Mouse (Mus musculus) heart, adult 2 months (tissue): ENCODE results near the gene Rps19bp1. TPM values are rescaled to one million over a fixed set of nuclear protein-coding genes. Genes with fewer than 3 reads are reported as not detected.

Experiments
- DNase-seq, 2 experiments: peaks; one replicate each; pipeline ENCODE4 v3.0.0; 2021
- H3K27ac ChIP-seq: fragments of 200-600 bp; 2 replicates; pipeline ENCODE4 v1.8.1; 2022
- H3K27me3 ChIP-seq: fragments of 200-500 bp; 2 replicates; pipeline ENCODE4 v1.6.1; 2012; ENCODE audit warnings: mild to moderate bottlenecking, low read length, inconsistent platforms, mixed read lengths; ENCODE audit not compliant: control insufficient read depth, insufficient read depth
- H3K36me3 ChIP-seq: fragments of 200-500 bp; 2 replicates; pipeline ENCODE4 v1.6.1; 2012; ENCODE audit warnings: low read length, inconsistent platforms; ENCODE audit not compliant: control insufficient read depth, insufficient read depth
- H3K4me1 ChIP-seq: fragments of 200-500 bp; 2 replicates; pipeline ENCODE4 v1.6.1; 2011; ENCODE audit warnings: low read length; ENCODE audit not compliant: control insufficient read depth, insufficient read depth
- H3K4me3 ChIP-seq: fragments of 200-600 bp; 2 replicates; pipeline ENCODE4 v1.8.1; 2022
- H3K79me2 ChIP-seq: fragments of 200-500 bp; replicated peaks from 2 replicates; pipeline ENCODE4 v1.6.1; 2012; ENCODE audit warnings: mild to moderate bottlenecking, inconsistent platforms, low read length, moderate library complexity, mixed read lengths; ENCODE audit not compliant: control insufficient read depth, insufficient read depth
- H3K9ac ChIP-seq: fragments of 200-500 bp; 2 replicates; pipeline ENCODE4 v1.6.1; 2012; ENCODE audit warnings: low read depth, mild to moderate bottlenecking, control low read depth, inconsistent platforms, low read length, mixed read lengths
- CTCF ChIP-seq: fragments of 200-600 bp; IDR thresholded peaks from 2 replicates; pipeline ENCODE4 v1.8.1; 2022; ENCODE audit warnings: antibody characterized with exemption, mild to moderate bottlenecking, moderate library complexity
- EP300 ChIP-seq: fragments of 200-500 bp; IDR thresholded peaks from 2 replicates; pipeline ENCODE4 v1.6.1; 2011; ENCODE audit warnings: low read depth, low read length, control low read depth; ENCODE audit not compliant: insufficient read depth
- POLR2A ChIP-seq: fragments of 200-500 bp; IDR thresholded peaks from 2 replicates; pipeline ENCODE4 v1.6.1; 2011; ENCODE audit warnings: mild to moderate bottlenecking, low read depth, low read length, control low read depth; ENCODE audit not compliant: insufficient read depth
- WGBS: fragments of 180-500 bp; shearing (Covaris S2); methylation state at CpG from one replicate; pipeline ENCODE4 v1.1.7; 2018; 5-methylcytosine and 5-hydroxymethylcytosine counted together
- intact Hi-C: fragments of 180-260 bp; cut with DNase I; formaldehyde crosslinking; loops from one replicate; pipeline ENCODE4 v1.15.1; 2025
- long read RNA-seq: library from polyadenylated mRNA; stranded (forward); transcript quantifications from one replicate; pipeline ENCODE4 v2.0.0, GENCODE M21; 2021
- polyA plus RNA-seq: library from polyadenylated mRNA; depleted of rRNA; stranded (reverse); fragments of >200 nt; gene quantifications from 2 replicates; pipeline ENCODE4 v1.2.3, GENCODE M21; 2012; rRNA removed
- total RNA-seq, 2 experiments: library from RNA; stranded (reverse); gene quantifications; 2 replicates each; pipeline ENCODE4 v1.2.3; 2021

Rps19bp1 gene
- total RNA-seq (10 to 100 TPM; 15.6 to 16.4 TPM), polyA plus RNA-seq (12.2 and 12.7 TPM in 2 replicates)
- long read RNA-seq, transcript Rps19bp1-201 (4 exons, 838 nt): major isoform, 16 of 19 reads
- long read RNA-seq, partial matches to known transcripts: 2 of 19 reads
- long read RNA-seq, other reads (novel, unspliced or antisense): 0 of 19 reads

- no peaks in the 10 kb centered on the region for H3K36me3 ChIP-seq
- peak within 1 kb of the TSS; percentile 68 for H3K9ac ChIP-seq
- WGBS: under 1% methylated on average over 66 of the region's 66 CpGs
- DNase-seq: peak; percentile 90 to 91
- no peaks in the 10 kb centered on the region for H3K27me3 ChIP-seq
- H3K79me2 ChIP-seq: no peaks in the 10 kb centered on the region
- peak within 1 kb of the TSS; percentile 87 for H3K27ac ChIP-seq
- peak within 1 kb of the TSS; percentile 87 for H3K4me3 ChIP-seq
- intact Hi-C loops: loop anchor here (5.0 to 10.0 kb wide), 5 partner anchors 37 to 681 kb away; partner anchors contain the start of gene Adsl
- TF ChIP-seq POLR2A: peak; percentile 78
- TF ChIP-seq EP300: peak; percentile 57; the same call in 1 of the 2 replicates
- no peak for TF ChIP-seq CTCF
- no peaks in the 10 kb centered on the region; the same call in 1 of the 2 replicates for H3K4me1 ChIP-seq
Observed at GRCm38 (mm10) chr15:80263610-80264575, at the start of gene Rps19bp1. Gene Rps19bp1, minus strand, starts transcription at chr15:80264315.

GRCm38 (mm10) chr15:80306146-80306545 is 42.0 kb upstream of the Rps19bp1 start:
- Histone ChIP-seq H3K4me1 (no peaks in the 10 kb centered on the region), H3K79me2 (no peaks in the 10 kb centered on the region), H3K4me3 (no peak overlapping the region), H3K9ac (no peak overlapping the region), H3K27ac (no peak overlapping the region), H3K36me3 (no peaks in the 10 kb centered on the region), H3K27me3 (no peaks in the 10 kb centered on the region)
- 14% methylated on average over 8 of the region's 8 CpGs for WGBS
- DNase-seq: no peak
- no peak for TF ChIP-seq POLR2A
- TF ChIP-seq EP300: no peak
- no peak for TF ChIP-seq CTCF
- intact Hi-C loops: no loop called here

GRCm38 (mm10) chr15:80304188-80304587 is 40.1 kb upstream of the Rps19bp1 start:
- WGBS: 88% methylated on average over 12 of the region's 12 CpGs
- TF ChIP-seq EP300 (no peak), CTCF (no peak), POLR2A (no peak)
- Histone ChIP-seq H3K27ac (no peak overlapping the region), H3K4me3 (no peak overlapping the region), H3K4me1 (no peaks in the 10 kb centered on the region), H3K79me2 (no peaks in the 10 kb centered on the region), H3K9ac (no peak overlapping the region), H3K27me3 (no peaks in the 10 kb centered on the region), H3K36me3 (no peaks in the 10 kb centered on the region)
- no peak for DNase-seq
- intact Hi-C loops: no loop called here

- Histone ChIP-seq H3K9ac (no peak overlapping the region), H3K27me3 (no peaks in the 10 kb centered on the region), H3K36me3 (no peaks in the 10 kb centered on the region), H3K27ac (no peak overlapping the region), H3K4me1 (no peaks in the 10 kb centered on the region), H3K79me2 (no peaks in the 10 kb centered on the region), H3K4me3 (no peak overlapping the region)
- TF ChIP-seq EP300: no peak
- no peak for TF ChIP-seq POLR2A
- no peak for TF ChIP-seq CTCF
- intact Hi-C loops: no loop called here
- DNase-seq: no peak
- WGBS: 66% methylated on average over 14 of the region's 14 CpGs
Observed at GRCm38 (mm10) chr15:80303779-80304178, 39.7 kb upstream of the Rps19bp1 start.

- Histone ChIP-seq H3K27ac (no peak overlapping the region), H3K27me3 (no peaks in the 10 kb centered on the region), H3K4me1 (no peaks in the 10 kb centered on the region), H3K4me3 (no peak overlapping the region), H3K36me3 (no peaks in the 10 kb centered on the region), H3K79me2 (no peaks in the 10 kb centered on the region), H3K9ac (no peak overlapping the region)
- intact Hi-C loops: no loop called here
- TF ChIP-seq CTCF: peak; percentile 28; the same call in 1 of the 2 replicates
- TF ChIP-seq POLR2A: no peak
- TF ChIP-seq EP300: no peak
- 94% methylated on average over 1 of the region's 1 CpGs for WGBS
- no peak for DNase-seq
Observed at GRCm38 (mm10) chr15:80297146-80297545, 33.0 kb upstream of the Rps19bp1 start.
